Mouse (Mus musculus) gastrocnemius, postnatal 10 days (tissue): Measurements from ENCODE around the gene Irgq. TPM values are rescaled to one million over a fixed set of nuclear protein-coding genes. Genes with fewer than 3 reads are reported as not detected.

Experiments used
- DNase-seq: peaks from one replicate; pipeline ENCODE4 v3.0.0; 2021; ENCODE audit warnings: mixed read lengths
- total RNA-seq, 2 experiments: library from RNA; stranded (reverse); gene quantifications; 2 replicates each; pipeline ENCODE4 v1.2.3; 2021

Irgq gene
- total RNA-seq, 2 experiments from 2014 or later, result 12.8 to 15.3 TPM

DNA sequence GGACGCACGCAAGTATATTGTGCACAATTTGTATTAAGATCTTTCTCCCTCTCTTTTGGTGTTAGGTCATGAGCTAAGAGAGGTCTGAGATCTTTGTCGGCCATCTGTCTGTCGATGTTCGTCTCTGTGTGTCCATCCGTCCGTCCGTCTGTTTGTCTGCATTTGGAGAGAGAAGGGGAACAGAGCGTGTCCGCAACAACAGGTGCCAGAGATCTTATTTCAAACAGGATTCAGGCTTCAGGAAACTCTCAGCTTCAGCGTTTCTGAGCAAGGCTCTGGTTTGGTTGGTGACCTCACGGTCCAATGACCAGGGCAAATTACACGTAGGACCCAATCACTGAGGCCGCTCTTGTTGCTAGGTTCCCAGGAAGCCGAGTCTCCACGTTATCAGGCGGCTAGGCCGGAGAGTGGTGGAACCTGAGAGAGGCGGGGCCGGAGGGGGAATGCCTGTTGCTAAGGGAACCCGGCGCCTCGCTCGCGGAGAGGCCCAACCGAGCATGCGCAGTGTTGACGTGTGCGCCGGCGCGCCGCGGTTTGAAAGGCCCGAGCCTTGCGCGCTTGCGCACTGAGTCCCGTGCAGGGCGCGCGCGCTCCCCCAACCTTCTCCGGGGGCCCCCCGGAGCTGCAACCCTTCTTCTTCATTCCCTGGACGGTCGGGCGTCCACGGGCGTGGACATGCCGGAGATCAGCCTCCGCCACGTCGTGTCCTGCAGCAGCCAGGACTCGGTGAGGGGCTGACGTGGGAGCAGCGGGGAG lies 16.3 kb downstream of the Irgq start:
- DNase-seq, result peak; percentile 99

- DNase-seq, result no peak
Observed at GRCm38 (mm10) chr7:24547534-24548036, 17.1 kb downstream of the Irgq start.

DNA sequence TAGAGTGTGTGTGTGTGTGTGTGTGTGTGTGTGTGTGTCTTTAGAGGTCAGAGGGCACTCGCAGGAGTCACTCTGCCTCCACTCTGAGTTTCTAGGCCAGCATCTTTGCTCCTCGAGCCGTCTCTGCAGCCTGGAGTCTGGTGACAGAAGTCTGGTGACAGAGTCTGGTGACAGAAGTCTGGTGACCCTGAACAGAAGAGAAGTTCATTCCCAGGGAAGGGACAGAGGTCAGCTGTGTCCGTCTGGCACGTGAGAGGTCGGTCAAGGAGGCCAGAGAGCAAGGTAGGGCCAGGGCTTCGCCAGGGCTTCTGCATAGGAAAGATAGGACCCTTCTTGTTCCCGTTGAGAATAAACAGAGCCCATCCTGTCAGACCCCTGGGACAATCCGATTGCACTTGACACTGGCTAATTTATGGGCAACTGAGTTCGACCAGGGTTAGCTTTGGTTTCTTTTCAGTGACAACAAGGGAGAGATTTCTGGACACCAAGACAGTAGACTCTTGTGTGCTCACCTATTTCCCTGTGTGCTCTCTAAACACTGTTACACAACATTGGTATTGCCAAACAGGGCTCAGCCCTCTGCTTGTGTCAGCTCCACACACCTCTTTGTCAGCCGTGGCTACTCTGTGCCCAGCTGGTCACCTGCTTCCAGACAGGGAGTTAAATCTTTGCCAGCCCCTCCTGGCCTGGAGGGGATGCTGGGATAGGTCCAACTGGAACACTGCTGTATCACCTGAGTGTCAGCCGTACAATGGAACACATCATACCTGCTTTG lies 21.7 kb downstream of the Irgq start:
- no peak for DNase-seq

- DNase-seq, result no peak
Observed at GRCm38 (mm10) chr7:24555786-24556185, 25.3 kb downstream of the Irgq start.

GRCm38 (mm10) chr7:24561450-24561849 lies 31.0 kb downstream of the Irgq start:
- DNase-seq, result no peak

GRCm38 (mm10) chr7:24563191-24563836 lies 32.8 kb downstream of the Irgq start:
- DNase-seq, result no peak

GRCm38 (mm10) chr7:24563837-24564206 lies 33.3 kb downstream of the Irgq start:
- DNase-seq, result no peak

- peak; percentile 87 for DNase-seq
Observed at GRCm38 (mm10) chr7:24564607-24565265, 34.2 kb downstream of the Irgq start.

DNA sequence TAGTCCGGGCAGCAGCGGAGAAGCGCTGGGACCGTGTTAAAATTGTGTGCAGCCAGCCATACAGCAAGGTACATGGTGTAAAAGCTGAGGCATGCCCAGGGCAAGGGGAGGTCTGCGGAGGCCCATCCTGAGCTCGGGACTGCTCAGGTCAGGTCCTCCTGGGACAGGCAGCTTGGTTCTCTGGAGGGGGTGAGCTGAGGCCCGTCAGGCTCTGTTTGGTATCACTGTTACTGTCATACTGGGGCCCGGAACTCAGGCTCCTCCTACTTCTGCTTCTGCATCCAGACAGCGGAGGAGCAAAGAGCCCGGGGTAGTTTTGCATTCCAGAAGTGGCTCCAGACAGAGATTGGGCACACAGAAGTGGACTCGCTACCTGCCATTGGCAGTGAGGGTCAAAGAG lies 35.1 kb downstream of the Irgq start:
- no peak for DNase-seq

DNA sequence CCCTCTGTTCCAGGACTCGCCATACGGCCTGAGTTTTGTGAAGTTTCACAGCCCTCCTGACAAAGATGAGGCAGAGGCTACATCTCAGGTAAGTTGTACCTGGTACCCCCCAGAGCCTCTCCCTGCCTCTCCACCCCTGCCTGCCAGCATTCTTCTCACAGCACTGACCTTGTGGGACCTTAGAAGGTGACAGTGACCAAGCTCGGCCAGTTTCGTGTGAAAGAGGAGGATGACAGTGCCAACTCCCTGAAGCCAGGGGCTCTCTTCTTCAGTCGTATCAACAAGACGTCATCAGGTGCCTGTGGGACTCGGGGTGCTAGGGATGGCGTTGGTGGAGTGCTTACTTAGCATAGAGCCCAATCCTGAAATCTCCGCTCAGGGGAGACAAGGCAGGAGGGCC lies 35.7 kb downstream of the Irgq start:
- no peak for DNase-seq

DNA sequence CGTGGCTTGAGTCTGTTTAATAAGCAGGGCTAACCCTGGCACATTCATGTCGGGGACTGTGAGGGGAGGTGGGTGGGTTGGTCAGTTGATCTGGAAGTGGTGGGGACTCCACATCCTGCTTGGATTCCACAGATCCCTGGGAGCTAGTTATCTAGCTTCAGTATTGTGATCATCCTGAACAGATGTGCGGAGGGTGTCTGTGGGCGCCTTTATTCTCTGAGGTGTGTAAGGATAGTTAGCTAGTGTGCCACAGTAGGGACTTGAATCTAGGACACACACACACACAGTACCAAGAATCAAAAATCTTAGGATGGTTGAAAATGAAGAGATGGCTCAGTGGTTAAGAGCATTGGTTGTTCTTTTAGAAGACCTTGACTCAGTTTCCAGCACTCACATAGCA lies 38.0 kb downstream of the Irgq start:
- no peak for DNase-seq

DNA sequence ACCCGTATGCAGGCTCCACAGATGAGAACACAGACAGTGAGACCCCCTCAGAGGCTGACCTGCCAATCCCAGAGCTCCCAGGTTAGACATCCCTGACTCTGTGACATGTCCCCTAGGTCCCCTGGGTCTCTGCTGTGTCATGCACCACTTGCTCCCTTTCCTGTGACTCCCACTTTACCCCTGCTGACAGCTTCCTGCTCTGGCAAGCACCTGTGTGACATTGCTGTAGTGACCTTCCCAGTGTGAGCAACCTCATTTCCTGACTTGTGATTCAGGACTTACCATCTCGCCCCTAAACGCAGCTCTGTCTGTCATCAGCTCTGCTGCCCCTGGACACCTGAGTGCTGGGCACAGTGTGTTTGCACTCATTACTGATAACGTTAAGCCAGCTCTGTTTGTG lies 40.6 kb downstream of the Irgq start:
- DNase-seq, result no peak

DNA sequence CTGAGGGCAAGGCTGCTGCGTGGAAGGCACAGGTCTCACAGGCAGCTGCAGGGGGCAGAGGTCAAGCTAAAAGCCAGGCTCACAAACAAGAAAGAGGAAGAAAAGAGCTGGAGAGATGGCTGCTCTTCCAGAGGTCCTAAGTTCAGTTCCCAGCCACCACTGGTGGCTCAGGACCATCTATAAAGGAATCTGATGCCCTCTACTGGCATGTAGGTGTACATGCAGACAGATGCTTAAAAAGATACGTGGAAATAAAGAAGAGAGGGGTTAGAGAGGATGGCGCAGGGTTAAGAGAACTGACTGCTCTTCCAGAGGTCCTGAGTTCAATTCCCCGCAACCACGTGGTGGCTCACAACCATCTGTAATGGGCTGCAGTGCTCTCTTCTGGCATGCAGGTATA lies 42.0 kb downstream of the Irgq start:
- DNase-seq, result no peak

DNA sequence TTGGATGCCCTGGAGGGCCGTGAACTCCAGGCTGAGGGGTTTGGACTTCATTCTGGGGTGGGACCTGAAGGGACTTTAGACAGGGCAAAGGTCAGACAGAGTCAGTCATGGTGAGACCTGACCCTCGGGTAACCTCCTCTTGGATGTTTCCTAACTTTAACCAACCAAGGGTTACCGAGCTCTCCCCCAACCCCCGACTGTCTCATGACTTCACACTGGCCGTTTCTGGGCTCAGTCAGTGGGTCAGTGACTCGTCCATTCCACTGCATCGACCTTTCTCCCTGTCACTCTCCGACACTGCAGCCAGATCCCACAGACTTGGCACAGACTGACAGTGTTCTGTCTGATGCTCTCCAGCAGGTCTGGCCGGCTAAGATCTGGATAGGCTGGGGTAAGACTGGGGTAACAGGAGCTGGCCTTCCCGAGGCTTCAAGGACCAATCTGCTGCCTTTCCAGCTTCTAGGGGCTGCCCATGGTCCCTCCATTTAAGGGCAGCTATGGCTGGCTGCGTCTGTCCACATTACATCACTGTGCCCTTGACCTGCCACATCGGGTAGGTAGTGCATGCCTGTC lies 43.8 kb downstream of the Irgq start:
- DNase-seq, result no peak

DNA sequence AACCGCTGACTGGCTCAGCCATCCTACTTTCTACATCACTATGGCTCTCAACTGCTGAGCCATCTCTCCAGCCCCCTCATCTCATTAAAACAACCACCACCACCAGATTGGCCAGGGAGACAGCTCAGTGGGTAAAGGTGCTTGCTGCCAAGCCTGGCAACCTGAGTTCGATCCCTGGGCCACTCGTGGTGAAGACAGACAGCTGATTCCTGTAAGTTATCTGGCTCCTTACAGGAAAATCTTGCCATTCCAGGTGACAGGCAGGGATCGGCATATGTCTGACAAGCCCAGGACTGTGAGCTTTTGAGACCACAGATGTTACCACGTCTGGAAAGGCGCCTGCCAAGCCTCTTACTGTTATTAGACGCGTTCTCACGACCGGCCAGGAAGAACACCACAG lies 47.3 kb downstream of the Irgq start:
- no peak for DNase-seq

GRCm38 (mm10) chr7:24584876-24585275 lies 54.4 kb downstream of the Irgq start:
- no peak for DNase-seq

DNA sequence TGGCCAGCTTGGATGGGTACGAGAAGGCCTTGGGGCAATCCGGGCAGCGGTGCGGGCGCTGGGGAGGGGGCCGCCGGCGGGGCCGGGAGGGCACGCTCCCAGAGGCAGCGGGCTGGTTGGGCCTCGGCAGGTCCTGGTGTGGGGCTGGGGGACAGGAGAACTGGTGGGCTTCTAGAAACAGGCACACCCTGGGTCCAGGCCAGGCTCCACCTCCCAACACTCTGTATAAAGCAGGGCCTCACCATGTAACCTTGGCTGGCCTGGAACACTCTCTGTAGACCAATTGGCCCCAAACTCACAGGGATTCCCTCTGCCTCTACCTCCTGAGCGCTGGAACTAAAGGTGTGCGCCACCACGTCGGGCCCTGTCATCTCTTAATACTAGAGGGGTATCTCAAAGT lies 55.5 kb downstream of the Irgq start:
- DNase-seq, result no peak

- no peak for DNase-seq
Observed at GRCm38 (mm10) chr7:24586828-24587227, 56.3 kb downstream of the Irgq start.

GRCm38 (mm10) chr7:24587330-24588105 lies 57.0 kb downstream of the Irgq start, which contains the start of the genes Ethe1 and Zfp575:
Ethe1 (plus strand) TSS chr7:24587543.
Zfp575 (minus strand) TSS chr7:24587641.
- DNase-seq, result peak; percentile 74
